Mouse (Mus musculus): ENCODE data around the gene Apaf1. TPM values are rescaled to one million over a fixed set of nuclear protein-coding genes. Genes with fewer than 3 reads are reported as not detected.

The Apaf1 gene
- polyA plus RNA-seq, 1 experiment from 2014 or later, result 18.3 TPM

DNA sequence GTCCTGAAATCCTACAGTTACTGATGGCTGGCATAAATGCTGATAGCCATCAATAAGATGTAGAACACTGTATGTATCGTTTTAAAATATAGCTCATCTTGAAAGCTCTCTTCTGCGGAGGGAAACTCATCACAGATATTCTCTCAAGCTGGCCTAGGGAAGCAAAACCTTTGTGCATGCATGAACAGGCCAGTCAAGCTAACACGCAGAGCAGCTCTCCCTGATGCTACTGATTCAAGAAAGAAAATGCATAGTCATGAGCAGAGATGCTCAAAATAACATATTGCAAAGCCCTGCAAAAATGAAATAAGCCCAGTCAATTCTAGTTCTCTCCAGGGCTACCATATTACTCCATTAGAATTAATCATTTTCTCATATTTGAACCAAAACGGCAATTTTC is 55.1 kb downstream of the Apaf1 start:
- H3K27me3 ChIP-seq (replicated peaks), result no peaks in the 10 kb centered on the region
- no peak for ATAC-seq (ENCODE audit: insufficient read depth, low FRiP score, low read depth)
- WGBS, result 98% methylated on average over 4 of the region's 4 CpGs

DNA sequence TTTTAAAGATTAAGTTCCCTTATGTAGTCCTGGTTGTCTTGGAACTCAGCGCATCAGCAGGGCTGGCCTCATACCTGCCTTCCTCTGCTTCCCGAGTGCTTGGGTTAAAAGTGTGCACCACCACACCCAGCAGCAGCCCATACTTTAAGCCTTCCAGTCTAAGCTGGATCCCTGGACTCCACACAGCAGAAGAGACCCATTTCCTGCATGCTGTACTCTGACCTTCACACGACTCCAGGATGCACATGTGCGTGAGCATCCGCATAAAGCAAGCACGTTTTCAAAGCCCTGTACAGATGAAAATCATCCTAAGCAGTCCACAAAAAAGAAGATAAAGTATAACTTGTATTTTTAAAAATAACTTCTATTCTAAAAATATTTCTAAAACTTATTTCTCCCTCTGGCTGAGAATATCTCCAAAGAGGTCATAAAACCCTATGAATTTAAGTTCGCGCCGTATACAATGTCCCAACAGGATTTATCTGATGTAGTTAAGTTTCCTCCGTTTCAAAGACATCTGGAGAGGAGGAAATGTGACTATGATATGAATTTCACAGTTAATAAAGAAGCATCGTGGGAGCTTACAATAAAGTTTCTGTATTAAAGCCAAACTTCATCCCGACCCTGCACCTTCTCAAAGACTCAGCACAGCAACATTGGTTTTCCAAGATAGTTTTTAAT is 76.6 kb downstream of the Apaf1 start:
- H3K4me1 ChIP-seq, result no peaks in the 10 kb centered on the region
- peaks cover under 1% of the 10 kb centered on the region; the same call in 1 of the 2 replicates for H3K36me3 ChIP-seq
- H3K9ac ChIP-seq, result no peak overlapping the region
- H3K4me3 ChIP-seq (replicated peaks), result no peak overlapping the region
- H3K27me3 ChIP-seq (replicated peaks), result no peaks in the 10 kb centered on the region
- 80% methylated on average over 12 of the region's 12 CpGs for WGBS
- no peak overlapping the region for H3K4me2 ChIP-seq
- no peak overlapping the region for H3K27ac ChIP-seq
- no peaks in the 10 kb centered on the region for H3K9me3 ChIP-seq
- ATAC-seq (ENCODE audit: insufficient read depth, low FRiP score, low read depth), result no peak

More for the DNA sequence above, 55.1 kb downstream of the Apaf1 start:
- Histone ChIP-seq H3K9me3 (no peaks in the 10 kb centered on the region), H3K27ac (no peak overlapping the region), H3K4me1 (no peaks in the 10 kb centered on the region), H3K9ac (no peak overlapping the region), H3K4me2 (no peak overlapping the region), H3K36me3 (no peaks in the 10 kb centered on the region; the same call in 1 of the 2 replicates), H3K4me3 (replicated peaks) (no peak overlapping the region)

DNA sequence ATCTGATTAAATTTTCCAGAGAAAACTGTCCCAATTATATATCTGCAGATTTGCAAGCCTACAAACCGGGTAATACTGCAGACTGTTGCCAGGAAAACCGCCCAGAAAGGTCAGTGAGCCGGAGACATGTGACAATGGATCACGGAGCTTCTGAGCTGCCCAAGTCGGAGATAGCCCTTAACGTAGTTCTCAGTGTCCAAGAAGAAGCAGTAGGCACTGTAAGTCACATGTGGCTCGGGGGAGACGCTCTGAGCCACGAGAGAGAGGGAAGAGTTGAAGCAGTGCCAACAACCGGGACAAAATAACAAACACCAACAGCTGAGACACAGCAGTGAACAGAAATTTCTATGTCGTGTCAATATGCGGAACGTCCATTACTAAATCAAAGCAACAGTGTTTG is 81.1 kb downstream of the Apaf1 start:
- no peak for ATAC-seq (ENCODE audit: insufficient read depth, low FRiP score, low read depth)
- Histone ChIP-seq H3K9me3 (no peaks in the 10 kb centered on the region), H3K36me3 (no peaks in the 10 kb centered on the region), H3K9ac (no peak overlapping the region), H3K4me1 (no peaks in the 10 kb centered on the region), H3K27me3 (replicated peaks) (no peaks in the 10 kb centered on the region), H3K4me2 (no peak overlapping the region), H3K4me3 (replicated peaks) (no peak overlapping the region), H3K27ac (no peak overlapping the region)
- WGBS, result 68% methylated on average over 13 of the region's 13 CpGs

DNA sequence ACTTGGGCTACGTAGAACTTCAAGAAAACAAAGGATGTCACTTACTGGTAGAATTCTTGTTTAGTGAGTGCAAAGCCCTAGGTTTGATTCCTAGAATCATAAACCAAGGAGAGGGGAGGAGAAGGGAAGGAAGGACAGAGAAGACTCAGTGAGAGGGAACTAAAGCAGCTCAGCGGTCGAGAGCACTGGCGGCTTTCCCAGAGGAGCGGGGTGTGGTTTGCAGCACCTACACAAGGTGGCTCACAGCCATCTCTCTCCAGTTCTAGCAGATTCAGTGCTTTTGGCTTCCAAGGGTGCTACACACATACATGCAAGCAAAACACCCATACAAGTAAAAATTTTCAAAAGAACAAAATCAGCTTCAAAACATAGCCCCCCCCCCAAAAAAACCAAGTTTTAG is 82.7 kb downstream of the Apaf1 start:
- Histone ChIP-seq H3K27me3 (replicated peaks) (no peaks in the 10 kb centered on the region), H3K9ac (no peak overlapping the region), H3K4me3 (replicated peaks) (no peak overlapping the region), H3K36me3 (peaks cover under 1% of the 10 kb centered on the region; the same call in 1 of the 2 replicates), H3K4me1 (no peaks in the 10 kb centered on the region), H3K4me2 (no peak overlapping the region), H3K9me3 (no peaks in the 10 kb centered on the region), H3K27ac (no peak overlapping the region)
- 86% methylated on average over 5 of the region's 5 CpGs for WGBS
- ATAC-seq (ENCODE audit: insufficient read depth, low FRiP score, low read depth), result no peak

DNA sequence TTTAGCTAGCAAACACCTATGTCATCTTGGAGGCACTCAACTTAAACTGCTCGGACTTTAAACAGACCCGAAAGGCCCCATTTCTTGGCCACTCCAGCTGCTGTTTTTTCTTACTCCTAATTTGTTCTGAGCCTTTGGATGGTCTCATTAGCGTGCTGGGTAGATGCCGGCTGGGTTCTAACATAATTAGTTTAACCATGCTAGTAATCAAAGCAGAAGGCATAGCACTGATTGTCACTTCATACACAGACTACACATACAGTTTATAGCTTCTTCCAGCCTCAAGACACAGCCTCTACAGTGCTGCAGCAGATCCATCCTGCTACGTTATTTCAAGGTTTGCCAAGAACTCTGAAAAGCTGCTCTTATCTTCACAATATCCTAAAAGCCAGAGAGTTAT is 88.7 kb downstream of the Apaf1 start:
- H3K4me1 ChIP-seq, result no peaks in the 10 kb centered on the region
- H3K27me3 ChIP-seq (replicated peaks), result no peaks in the 10 kb centered on the region
- no peak for ATAC-seq (ENCODE audit: insufficient read depth, low FRiP score, low read depth)
- no peak overlapping the region for H3K9ac ChIP-seq
- H3K27ac ChIP-seq, result no peak overlapping the region
- no peaks in the 10 kb centered on the region for H3K9me3 ChIP-seq
- 81% methylated on average over 5 of the region's 5 CpGs for WGBS
- H3K4me3 ChIP-seq (replicated peaks), result no peak overlapping the region
- H3K36me3 ChIP-seq, result peaks cover 4% of the 10 kb centered on the region; the same call in 1 of the 2 replicates
- H3K4me2 ChIP-seq, result no peak overlapping the region

DNA sequence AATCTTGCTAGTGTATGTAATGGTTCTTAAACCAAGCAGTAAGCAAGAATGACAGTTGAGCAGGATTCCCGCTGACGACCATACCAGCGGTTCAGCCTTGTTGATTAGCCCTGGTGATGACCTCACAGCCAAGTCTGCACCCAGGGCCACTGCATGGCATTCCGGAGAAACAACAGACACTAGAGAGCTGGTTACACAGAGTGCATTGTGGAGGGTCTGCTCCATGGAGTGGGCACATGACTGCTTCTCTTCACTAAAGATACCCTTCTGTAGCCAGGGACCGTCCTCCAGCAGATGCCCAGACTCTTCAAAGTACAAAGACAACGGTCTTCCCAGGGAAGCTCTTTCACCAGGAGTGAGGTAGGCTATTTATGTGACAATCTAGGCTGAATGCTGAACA is 90.3 kb downstream of the Apaf1 start:
- Histone ChIP-seq H3K4me2 (no peak overlapping the region), H3K27ac (no peak overlapping the region), H3K9ac (no peak overlapping the region), H3K36me3 (peaks cover 4% of the 10 kb centered on the region; the same call in 1 of the 2 replicates), H3K4me1 (no peaks in the 10 kb centered on the region), H3K27me3 (replicated peaks) (no peaks in the 10 kb centered on the region), H3K4me3 (replicated peaks) (no peak overlapping the region), H3K9me3 (no peaks in the 10 kb centered on the region)
- 87% methylated on average over 6 of the region's 6 CpGs for WGBS
- ATAC-seq (ENCODE audit: insufficient read depth, low FRiP score, low read depth), result no peak

DNA sequence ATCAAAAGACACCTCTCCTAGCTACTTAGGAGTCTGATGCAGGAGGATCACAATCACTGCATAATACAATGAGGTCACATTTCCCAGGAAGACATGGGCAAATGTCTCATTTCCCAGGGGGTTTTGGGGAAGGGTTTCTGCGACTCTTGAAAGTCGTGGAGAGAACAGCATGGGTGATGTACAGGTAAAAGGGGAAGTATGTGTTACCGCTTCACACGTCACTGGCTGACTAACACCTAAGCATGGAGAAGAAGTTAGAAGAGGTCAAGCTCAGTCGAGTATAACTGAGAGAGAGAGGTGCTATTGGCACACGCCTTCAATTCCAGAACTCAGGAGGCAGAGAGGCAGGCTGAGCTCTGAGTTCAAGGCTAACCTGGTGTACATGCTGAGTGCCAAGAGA is 92.2 kb downstream of the Apaf1 start:
- H3K27ac ChIP-seq, result no peak overlapping the region
- H3K9ac ChIP-seq, result no peak overlapping the region
- no peak overlapping the region for H3K4me3 ChIP-seq (replicated peaks)
- no peak for ATAC-seq (ENCODE audit: insufficient read depth, low FRiP score, low read depth)
- no peaks in the 10 kb centered on the region for H3K27me3 ChIP-seq (replicated peaks)
- no peak overlapping the region for H3K4me2 ChIP-seq
- no peaks in the 10 kb centered on the region for H3K4me1 ChIP-seq
- H3K9me3 ChIP-seq, result no peaks in the 10 kb centered on the region
- peaks cover 4% of the 10 kb centered on the region; the same call in 1 of the 2 replicates for H3K36me3 ChIP-seq
- 90% methylated on average over 6 of the region's 6 CpGs for WGBS

DNA sequence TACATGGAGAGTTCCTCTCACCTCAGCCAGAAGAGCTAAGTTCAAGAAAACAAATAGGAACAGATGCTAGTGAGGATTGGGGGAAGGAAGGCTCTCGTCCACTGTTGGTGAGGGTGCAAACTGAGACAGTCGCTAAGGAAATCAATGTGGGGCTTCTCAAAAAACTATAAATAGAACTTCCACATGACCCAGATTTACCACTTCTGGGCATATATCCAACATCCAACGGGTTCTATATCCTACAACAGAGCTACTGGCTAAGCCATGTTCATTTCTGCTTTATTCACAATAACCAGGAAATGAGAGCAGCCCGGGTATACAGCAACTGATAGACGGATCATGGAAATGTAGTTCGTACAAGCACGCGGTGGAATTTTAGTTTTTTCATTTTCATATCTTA is 99.5 kb downstream of the Apaf1 start:
- Histone ChIP-seq H3K9ac (no peak overlapping the region), H3K4me2 (no peak overlapping the region), H3K4me1 (0 out of 2 replicates have a peak, but pooled peaks cover 3% of the 10 kb centered on the region), H3K27ac (no peak overlapping the region), H3K9me3 (no peaks in the 10 kb centered on the region), H3K27me3 (replicated peaks) (no peaks in the 10 kb centered on the region), H3K36me3 (no peaks in the 10 kb centered on the region), H3K4me3 (replicated peaks) (no peak overlapping the region)
- no peak for ATAC-seq (ENCODE audit: insufficient read depth, low FRiP score, low read depth)
- 50% methylated on average over 8 of the region's 8 CpGs for WGBS

DNA sequence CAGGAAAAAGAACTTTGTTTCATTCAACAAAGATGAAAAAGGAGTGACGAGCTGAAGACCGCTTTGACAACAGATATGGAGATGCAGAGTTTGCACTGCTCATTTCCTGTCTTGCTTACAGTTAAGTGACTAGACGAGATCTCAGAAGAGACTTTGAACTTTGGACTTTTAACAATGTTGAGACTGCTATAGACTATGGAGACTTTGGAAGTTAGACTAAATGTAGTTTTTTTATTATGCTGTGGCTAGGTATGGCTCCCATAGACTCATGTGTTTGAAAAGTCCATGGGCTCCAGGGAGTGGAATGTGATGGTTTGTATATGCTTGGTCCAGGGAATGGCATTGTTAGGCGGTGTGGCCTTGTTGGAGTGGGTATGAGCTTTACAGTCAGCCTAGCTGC is 100.8 kb downstream of the Apaf1 start:
- 87% methylated on average over 4 of the region's 4 CpGs for WGBS
- Histone ChIP-seq H3K4me1 (0 out of 2 replicates have a peak, but pooled peaks cover 3% of the 10 kb centered on the region), H3K4me2 (no peak overlapping the region), H3K36me3 (no peaks in the 10 kb centered on the region), H3K27ac (no peak overlapping the region), H3K27me3 (replicated peaks) (no peaks in the 10 kb centered on the region), H3K9me3 (no peaks in the 10 kb centered on the region), H3K4me3 (replicated peaks) (no peak overlapping the region), H3K9ac (no peak overlapping the region)
- no peak for ATAC-seq (ENCODE audit: insufficient read depth, low FRiP score, low read depth)

DNA sequence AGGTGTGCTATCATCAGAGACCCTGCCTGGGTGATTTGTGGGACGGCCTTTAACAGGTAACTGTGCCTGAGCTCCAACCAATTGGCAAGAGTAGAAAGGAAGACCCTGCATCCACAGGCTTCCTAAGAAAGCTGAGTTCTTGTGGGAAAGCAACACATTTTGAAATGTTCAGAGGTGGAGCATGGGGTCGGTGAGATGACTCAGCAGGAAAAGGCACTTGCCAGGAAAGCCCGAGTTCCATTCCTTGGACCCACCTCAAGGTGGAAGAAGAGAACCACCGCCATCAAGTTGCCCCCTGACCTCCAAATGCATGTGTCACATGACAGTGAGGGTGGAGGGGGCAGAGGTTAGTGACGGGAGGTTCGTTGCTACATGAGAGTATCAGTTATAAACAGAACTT is 108.1 kb downstream of the Apaf1 start:
- Histone ChIP-seq H3K4me2 (no peak overlapping the region), H3K9ac (no peak overlapping the region), H3K4me3 (replicated peaks) (no peak overlapping the region), H3K27ac (no peak overlapping the region), H3K4me1 (no peaks in the 10 kb centered on the region; the same call in 1 of the 2 replicates), H3K9me3 (no peaks in the 10 kb centered on the region), H3K27me3 (replicated peaks) (peaks cover 5% of the 10 kb centered on the region), H3K36me3 (no peaks in the 10 kb centered on the region)
- 64% methylated on average over 6 of the region's 6 CpGs for WGBS
- no peak for ATAC-seq (ENCODE audit: insufficient read depth, low FRiP score, low read depth)

DNA sequence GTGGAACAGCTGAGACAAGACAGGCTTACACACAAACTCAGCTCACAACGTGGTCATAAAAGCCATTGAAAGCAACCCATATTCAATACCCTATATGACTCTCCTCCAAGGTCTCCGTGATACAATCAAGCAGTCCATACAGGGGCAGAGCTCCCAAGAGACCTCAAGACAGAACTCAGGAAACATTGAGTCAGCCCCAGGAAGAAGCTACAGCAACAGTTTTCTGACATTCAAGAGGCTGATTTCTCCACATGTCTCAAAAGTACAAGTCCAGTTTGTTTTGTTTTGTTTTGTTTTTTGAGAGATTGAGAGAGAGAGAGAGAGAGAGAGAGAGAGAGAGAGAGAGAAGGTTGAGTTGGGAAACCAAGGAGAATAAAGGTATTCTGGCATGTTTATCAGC is 108.5 kb downstream of the Apaf1 start:
- H3K36me3 ChIP-seq, result no peaks in the 10 kb centered on the region
- no peaks in the 10 kb centered on the region for H3K9me3 ChIP-seq
- H3K4me1 ChIP-seq, result no peaks in the 10 kb centered on the region; the same call in none of the 2 replicates
- H3K4me2 ChIP-seq, result no peak overlapping the region
- no peak overlapping the region for H3K27ac ChIP-seq
- no peak for ATAC-seq (ENCODE audit: insufficient read depth, low FRiP score, low read depth)
- H3K9ac ChIP-seq, result no peak overlapping the region
- peaks cover 9% of the 10 kb centered on the region for H3K27me3 ChIP-seq (replicated peaks)
- no peak overlapping the region for H3K4me3 ChIP-seq (replicated peaks)
- WGBS, result 71% methylated on average over 2 of the region's 2 CpGs

DNA sequence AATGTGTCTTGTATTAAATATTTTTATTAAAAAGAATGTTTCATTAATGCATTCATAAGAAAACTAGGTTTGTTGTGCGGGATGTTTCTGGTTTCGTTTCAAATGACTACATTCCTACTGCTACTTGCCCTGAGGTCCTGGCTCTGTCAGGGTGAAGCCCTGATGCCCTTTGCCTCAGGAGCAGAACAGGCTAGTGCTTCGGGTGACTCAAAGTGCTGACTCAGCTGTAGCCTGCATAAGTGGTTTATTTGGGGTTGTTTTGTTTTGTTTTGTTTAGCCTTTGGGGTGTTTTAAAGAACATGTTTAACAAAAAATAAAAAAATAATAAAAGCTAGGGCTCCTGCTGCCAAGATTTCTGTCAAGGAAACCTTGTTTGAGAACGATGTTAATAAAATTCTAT is 112.0 kb downstream of the Apaf1 start:
- WGBS, result 44% methylated on average over 4 of the region's 4 CpGs
- Histone ChIP-seq H3K9ac (no peak overlapping the region), H3K9me3 (no peaks in the 10 kb centered on the region), H3K36me3 (no peaks in the 10 kb centered on the region), H3K4me3 (replicated peaks) (no peak overlapping the region), H3K4me1 (no peaks in the 10 kb centered on the region; the same call in none of the 2 replicates), H3K27ac (no peak overlapping the region), H3K27me3 (replicated peaks) (peaks cover 36% of the 10 kb centered on the region), H3K4me2 (no peak overlapping the region)
- ATAC-seq (ENCODE audit: insufficient read depth, low FRiP score, low read depth), result no peak
